Mouse (Mus musculus): ENCODE measurements around the gene Toporsl. TPM values are rescaled to one million over a fixed set of nuclear protein-coding genes. Genes with fewer than 3 reads are reported as not detected.

Toporsl gene
- polyA plus RNA-seq, 1 experiment from 2014 or later: not detected

DNA sequence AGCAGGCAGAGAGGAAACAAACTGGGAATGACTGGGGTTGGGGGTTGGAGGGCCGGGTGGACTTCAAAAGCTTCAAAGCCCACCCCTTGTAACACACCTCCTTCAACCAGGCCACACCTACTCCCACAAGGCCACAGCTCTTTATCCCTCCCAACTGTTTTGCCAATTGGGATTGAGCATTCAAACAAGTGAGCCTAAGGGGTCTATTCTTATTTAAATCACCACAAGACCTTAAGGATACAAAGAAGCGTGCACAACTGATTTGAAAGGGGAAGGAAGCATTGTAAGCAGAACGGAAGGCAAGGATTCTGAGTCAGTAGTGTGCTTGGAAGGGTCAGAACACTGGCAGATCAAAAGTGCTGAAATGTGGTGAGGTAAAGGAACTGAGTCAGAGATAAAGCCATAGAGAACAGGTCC is 64.6 kb downstream of the Toporsl start:
- 0 out of 2 replicates have a peak, but pooled peaks have one; percentile 28 for ATAC-seq (ENCODE audit: insufficient number of reproducible peaks, insufficient read depth, low FRiP score, low TSS enrichment)
- Histone ChIP-seq H3K27me3 (no peaks in the 10 kb centered on the region), H3K9ac (no peak overlapping the region), H3K4me1 (no peaks in the 10 kb centered on the region), H3K9me3 (no peaks in the 10 kb centered on the region), H3K4me2 (replicated peaks) (no peak overlapping the region), H3K36me3 (no peaks in the 10 kb centered on the region), H3K27ac (no peak overlapping the region), H3K4me3 (no peak overlapping the region)
- WGBS: 26% methylated on average over 3 of the region's 3 CpGs

DNA sequence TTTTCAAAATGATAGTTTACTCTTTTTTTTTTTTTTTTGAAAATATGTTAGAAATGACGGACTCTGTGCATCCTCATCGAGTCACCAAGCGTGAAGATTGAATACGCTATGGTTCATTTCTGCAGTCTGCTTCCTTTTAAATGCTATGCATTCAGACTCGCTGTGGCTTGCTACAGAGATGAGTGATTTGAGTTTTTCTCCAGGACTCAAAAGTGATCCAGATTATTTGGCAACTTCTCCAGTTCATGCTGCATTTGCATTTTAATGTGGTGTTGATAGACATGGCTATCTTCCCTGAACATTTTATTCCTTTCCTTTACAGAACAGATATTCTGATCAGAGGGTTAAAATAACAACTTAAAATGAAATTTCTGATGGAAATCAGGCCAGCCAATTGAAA is 65.2 kb downstream of the Toporsl start:
- WGBS: 73% methylated on average over 5 of the region's 5 CpGs
- Histone ChIP-seq H3K36me3 (no peaks in the 10 kb centered on the region), H3K9me3 (no peaks in the 10 kb centered on the region), H3K4me2 (replicated peaks) (no peak overlapping the region), H3K4me3 (no peak overlapping the region), H3K27me3 (no peaks in the 10 kb centered on the region), H3K27ac (no peak overlapping the region), H3K9ac (no peak overlapping the region), H3K4me1 (no peaks in the 10 kb centered on the region)
- no peak for ATAC-seq (ENCODE audit: insufficient number of reproducible peaks, insufficient read depth, low FRiP score, low TSS enrichment)

Other genes with a start within 250 kb of the Toporsl start
- 217 and 236 TPM in 2 replicates for gene Smc2, start 157.0 kb upstream of the Toporsl start, polyA plus RNA-seq (2016; fragmentation: Nextera tagmentation; extraction: Ambion mirVana)
- not detected in 2 replicates for gene Vma21-ps, start 99.0 kb upstream of the Toporsl start, polyA plus RNA-seq (2016; fragmentation: Nextera tagmentation; extraction: Ambion mirVana)
- not detected in 2 replicates for gene Olfr275, start 218.3 kb downstream of the Toporsl start, polyA plus RNA-seq (2016; fragmentation: Nextera tagmentation; extraction: Ambion mirVana)